Mouse (Mus musculus) CD8-positive naive resting alpha-beta T cell, adult 2 months (primary cell): ENCODE measurements around the gene Gm36864.
A peak's percentile ranks its signal among the peaks of the same experiment; 100 is the strongest.
"Not testable (repeated sequence)": the region's sequence is repeated elsewhere in the genome, so short reads cannot be mapped to it uniquely, and the experiment has no call there.

Source experiments
- DNase-seq, 2 experiments: peaks; one replicate each; pipeline ENCODE4 v3.0.0; 2022; ENCODE audit warnings: low read depth in 2 of 2, low spot score in 2 of 2

Gene Gm36864

DNA sequence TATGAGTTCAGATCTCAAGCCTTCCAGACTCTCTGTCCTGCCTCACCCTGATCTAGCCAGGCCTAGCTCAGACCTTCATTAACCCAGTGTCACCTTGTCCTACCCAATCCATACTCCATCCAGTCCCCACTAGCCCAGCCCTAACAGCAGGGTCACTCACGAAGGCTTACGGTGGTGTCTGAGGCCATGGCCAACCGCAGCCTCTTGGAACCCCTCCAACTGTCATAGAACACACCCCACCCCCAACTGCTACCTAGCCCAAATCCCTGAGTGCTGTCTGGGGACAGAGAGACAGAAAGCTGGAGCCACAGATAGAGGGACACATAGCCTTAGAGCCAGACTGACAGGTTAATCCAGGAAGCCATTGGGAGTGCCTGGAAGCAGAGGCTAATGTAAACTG lies at the start of gene Gm36864:
Gene Gm36864 (plus strand): TSS at position 269 of the 400 bp plus-strand sequence.
- no peak for DNase-seq

DNA sequence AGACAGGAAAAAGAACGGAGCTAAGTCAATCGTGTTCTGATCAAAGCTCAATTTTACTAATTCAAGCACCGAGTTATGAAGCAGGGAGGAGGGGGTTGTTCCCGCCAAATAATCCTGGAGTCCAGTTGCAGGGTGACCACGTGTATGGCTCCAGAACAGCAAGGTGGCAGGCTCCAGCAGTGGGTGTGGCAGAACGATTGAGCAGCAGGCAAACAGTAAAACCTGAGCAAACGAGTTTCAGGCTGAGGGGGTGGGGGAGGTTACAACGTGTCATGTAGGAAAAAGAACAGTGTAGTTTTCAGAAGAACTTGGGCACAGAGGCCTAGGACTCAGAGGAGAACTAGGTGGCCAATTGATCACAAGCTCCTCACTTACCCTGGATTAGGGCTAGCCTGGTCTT lies 49.5 kb upstream of the Gm36864 start:
- DNase-seq = not testable (repeated sequence)

DNA sequence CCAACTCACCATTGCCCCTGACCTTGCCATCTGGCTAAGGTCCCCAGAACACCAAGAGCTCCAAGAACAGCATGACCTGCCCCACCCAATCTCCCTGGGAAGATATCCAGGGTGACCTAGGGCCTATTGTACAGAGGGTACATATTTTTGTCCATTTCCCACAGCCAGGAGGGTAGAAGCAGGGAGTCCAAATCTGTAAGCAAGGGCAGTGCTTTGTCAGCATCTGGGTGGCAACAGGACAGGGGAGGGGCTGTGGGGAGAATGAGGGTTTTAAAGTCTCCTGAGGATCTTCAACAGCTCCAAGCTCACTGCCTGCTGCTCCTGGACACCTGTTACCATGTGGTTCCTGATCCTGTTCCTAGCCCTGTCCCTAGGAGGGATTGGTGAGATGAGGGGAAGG lies 48.0 kb upstream of the Gm36864 start, which contains the start of gene Klk1b24:
Gene Klk1b24 (plus strand): TSS at position 301 of the 400 bp plus-strand sequence.
- not testable (repeated sequence) for DNase-seq

DNA sequence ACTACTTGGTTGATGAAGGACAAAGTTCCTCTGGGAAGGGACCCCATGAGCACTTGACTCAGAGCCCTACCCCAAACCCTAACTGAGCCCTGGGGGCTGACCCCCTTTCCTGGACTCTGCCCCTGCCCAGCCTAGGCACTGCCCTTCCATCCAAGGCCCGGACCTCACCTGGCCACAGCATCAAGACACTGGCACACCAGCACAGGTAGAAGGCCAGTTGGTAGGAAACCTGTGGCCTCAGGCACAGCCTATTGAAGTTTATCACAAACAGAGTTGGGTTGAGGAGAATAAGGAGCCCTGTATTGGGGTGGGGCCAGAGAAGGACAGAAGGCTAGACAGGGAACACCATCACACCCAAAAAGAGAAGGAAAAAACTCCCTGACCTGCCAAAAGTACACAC lies 42.5 kb upstream of the Gm36864 start:
- not testable (repeated sequence) for DNase-seq

DNA sequence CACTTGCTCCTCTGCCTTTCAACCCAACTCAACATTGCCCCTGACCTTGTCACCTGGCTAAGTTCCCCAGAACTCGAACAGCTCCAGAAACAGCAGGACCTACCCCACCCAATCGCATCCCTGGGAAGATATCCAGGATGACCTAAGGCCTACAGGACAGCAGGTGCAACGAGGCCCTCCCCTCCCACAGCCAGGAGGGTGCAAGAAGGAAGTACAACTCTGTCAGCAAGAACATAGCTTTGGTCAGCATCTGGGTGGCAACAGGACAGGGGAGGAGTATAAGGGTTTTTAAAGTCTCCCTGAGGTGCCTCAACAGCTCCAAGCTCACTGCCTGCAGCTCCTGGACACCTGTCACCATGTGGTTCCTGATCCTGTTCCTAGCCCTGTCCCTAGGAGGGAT lies 38.1 kb upstream of the Gm36864 start, which contains the start of gene Klk1b3:
Gene Klk1b3 (plus strand): TSS at position 301 of the 400 bp plus-strand sequence.
- no peak for DNase-seq

DNA sequence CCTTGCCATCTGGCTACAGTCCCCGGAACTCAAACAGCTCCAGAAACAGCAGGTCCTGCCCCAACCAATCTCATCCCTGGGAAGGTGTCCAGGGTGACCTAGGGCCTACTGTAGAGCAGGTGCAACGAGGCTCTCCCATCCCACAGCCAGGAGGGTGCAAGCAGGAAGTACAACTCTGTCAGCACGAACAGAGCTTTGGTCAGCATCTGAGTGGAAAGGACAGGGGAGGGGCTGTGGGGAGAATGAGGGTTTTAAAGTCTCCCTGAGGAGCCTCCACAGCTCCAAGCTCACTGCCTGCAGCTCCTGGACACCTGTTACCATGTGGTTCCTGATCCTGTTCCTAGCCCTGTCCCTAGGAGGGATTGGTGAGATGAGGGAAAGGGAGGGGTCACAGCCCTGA lies 28.8 kb upstream of the Gm36864 start, which contains the start of gene Klk1b4:
Gene Klk1b4 (plus strand): TSS at position 301 of the 400 bp plus-strand sequence.
- not testable (repeated sequence) for DNase-seq

DNA sequence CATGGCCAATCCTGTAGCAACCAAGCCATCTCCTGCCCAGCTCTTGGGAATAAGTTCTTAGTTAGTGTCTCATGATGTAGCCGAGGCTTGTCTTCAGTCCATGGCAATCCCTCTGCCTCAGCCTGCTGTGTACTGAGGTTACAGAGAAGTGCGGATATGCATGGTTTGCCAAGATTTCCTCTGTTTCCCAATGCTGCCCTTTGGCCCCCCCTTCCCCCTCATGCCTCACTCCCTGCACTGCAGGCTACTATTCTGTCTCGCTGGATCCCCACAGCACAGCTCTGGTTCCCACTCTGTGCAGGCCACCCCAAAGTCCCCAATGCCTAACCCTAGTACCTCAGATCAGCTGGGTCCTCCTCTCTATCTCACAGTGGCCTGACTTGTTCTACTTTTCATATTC lies 27.7 kb upstream of the Gm36864 start:
- no peak for DNase-seq

DNA sequence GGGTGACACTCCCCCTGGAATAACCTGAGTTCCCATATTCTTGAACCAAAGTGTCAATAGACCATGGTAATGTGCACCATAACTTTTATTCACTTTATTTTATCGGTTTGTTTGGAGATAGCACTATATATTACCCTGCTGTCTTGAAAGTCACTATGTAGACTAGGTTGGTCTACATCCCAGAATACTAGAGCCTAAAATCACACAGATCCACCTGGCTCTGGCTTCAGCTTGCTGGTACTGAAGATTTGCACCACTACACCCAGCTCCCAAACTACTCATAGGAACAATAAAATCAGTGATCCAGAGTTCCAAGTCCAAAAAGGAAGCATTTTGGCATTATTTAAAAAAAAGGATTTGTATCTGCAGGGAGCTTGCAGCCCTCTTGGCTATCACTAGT lies 20.3 kb upstream of the Gm36864 start, which contains the start of gene Klk1b5:
Gene Klk1b5 (plus strand): TSS at position 301 of the 400 bp plus-strand sequence.
- no peak for DNase-seq

DNA sequence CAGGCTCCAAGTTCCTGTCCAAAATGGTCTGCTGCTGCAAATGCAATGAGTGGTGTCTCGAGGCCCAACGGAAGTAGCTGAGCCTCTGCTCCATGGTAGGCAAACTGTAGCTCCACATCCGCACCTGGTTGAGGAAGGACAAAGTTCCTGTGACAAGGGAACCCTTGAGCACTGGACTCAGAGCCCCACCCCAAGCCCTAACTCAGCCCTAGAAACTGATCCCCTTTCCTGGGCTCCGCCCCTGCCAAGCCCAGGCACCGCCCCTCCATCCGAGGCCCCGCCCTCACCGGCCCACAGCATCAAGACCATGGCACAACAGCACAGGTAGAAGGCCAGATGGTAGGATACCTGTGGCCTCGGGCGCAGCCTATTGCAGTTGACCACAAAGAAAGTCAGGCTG lies 14.4 kb upstream of the Gm36864 start:
- not testable (repeated sequence) for DNase-seq

DNA sequence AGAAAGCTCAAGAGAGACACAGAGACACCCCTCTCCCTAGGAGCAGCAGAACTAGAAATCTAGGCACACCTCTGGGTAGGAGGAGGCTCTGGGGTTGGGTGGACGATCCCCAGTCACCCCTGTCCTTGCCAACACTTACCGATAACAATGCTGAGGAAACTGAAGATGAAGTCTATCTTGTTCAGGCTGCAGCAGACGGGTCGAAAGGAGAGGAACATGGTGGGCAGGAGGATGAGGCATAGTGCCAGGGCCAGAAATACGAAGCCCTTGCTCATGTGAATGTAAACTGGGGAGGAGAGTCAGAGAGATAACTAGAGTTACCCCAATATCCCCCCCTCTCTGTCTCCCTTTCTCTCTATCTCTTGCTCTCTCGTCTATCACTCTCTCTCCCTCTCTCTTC lies 13.6 kb upstream of the Gm36864 start:
- DNase-seq = not testable (repeated sequence)

DNA sequence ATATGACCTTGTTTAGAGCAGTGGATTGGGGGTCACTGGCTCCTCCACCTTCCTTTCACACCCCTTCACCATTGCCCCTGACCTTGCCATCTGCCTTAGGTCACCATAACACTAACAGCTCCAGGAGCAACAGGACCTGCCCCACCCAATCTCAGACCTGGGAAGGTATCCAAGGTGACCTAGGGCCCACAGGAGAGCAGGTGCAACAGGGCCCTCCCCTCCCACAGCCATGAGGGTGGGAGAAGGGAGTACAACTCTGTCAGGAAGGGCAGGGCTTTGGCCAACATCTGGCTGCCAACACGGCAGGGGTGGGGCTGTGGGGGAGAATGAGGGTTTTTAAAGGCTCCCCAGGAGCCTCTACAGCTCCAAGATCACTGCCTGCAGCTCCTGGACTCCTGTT lies 10.9 kb upstream of the Gm36864 start, which contains the start of gene Klk1:
Gene Klk1 (plus strand): TSS at position 285 of the 400 bp plus-strand sequence.
- DNase-seq = no peak

DNA sequence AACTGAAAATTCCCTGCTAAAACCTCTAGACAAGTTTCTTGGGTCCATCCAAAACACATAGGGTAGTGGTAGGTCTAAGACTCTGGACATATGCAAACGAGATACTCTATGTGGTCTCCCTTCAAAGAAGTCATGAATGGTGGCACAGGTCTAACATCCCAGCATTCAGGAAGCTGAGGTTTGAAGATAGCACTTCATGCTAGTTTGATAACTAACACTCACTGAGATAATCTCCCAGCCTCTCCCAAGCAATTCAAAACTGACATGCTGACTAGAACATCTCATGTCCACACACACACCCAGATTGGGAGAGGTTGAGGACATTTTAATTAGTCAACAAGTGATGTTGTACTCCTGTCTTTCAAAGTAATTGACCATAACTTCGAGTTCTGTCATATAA lies 3.9 kb downstream of the Gm36864 start:
- DNase-seq = no peak

DNA sequence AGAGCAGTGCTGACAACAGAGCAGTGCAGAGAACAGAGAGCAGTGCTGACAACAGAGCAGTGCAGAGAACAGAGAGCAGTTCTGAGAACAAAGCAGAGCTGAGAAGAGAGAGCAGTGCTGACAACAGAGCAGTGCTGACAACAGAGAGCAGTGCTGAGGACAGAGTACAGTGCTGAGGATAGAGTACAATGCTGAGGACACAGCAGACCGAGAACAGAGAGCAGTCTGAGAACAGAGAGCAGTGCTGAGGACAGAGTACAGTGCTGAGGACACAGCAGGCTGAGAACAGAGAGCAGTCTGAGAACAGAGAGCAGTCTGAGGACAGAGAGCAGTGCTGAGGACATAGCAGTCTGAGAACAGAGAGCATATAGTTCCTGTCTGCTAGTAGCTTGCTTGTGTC lies 4.7 kb downstream of the Gm36864 start:
- DNase-seq = no peak

DNA sequence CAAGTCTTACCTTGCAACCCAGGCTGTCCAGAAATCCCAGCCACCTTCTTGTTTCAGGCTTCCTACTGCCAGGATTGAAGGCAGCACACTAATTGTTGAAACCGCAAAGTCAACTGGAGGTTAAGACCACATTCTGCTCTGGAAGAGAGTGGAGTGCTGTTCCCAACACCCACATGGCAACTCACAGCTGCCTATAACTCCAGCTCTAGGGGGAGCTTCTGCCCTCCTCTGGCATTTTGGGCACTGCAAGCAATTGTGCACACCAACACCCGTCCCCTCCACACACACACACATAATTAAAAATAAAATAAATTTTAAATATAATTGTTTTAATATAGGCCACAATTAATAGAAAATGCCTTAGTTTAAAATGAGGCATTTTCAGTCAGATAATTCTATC lies 5.2 kb downstream of the Gm36864 start:
- no peak for DNase-seq

DNA sequence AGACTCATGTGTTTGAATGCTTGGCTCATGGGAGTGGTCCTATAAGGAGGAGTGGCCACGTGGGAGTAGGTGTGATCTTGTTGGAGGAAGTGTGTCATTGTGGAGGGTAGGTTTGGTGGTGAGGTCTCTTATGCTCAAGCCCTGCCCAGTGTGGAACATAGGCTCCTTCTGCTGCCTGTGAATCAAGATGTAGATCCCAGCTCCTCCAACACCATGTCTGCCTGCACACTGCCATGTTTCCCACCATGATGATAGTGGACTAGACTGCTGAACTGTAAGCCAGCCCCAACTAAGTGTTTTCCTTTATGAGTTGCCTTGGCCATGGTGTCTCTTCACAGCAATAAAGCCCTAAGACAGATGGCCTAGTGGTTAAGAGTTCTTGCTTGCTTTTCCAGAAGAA lies 8.1 kb downstream of the Gm36864 start:
- no peak for DNase-seq

DNA sequence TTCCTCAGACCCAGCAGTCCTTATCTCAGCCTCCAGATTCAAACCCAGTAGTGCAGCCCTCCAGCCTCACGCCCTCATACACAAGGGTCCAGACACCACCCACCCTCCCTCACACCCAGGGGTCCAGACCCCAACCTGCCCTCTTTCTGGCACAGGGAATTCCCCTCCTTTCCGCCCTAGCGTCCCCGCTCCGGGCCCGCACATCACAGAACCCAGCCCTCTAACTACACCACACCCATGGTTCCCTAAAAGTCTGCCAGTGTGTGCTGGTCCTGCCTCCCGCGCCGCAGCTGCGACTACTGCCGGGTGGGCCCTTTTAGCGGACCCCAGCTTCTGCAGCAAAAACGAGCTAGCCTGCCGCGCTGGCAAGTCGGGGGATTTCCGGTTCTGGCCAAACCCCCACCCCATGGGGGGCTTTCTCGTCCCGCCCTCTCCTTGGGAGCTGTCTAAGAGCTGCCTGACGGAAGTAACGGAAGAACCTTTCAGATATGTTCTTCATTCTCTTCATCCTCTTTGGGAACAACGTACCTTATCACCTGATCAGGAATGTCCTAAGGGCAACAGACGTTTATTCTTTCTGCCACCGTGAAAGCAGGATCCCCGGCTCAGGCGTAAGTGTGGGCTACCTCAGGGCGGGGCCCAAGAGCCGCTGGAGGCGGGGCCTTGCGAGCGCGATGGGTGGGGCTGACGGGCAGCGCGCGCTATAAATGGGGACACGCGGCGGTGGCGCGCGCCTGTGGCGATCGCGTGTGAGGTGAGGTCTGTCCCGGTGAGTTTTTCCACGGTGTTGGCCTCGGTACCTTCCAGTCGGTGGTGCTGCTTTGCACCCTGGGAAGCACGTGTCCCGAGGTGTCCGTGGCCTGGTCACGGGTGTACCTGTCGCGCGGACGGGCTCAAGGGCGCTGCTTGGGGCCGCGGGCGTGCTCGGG lies 10.3 kb downstream of the Gm36864 start, which contains the start of the genes 1700028J19Rik and 2410002F23Rik:
Gene 1700028J19Rik (minus strand): TSS at position 641 of the 929 bp plus-strand sequence.
Gene 2410002F23Rik (plus strand): TSS at position 668 of the 929 bp plus-strand sequence.
- DNase-seq = peak; percentile 90 to 94

DNA sequence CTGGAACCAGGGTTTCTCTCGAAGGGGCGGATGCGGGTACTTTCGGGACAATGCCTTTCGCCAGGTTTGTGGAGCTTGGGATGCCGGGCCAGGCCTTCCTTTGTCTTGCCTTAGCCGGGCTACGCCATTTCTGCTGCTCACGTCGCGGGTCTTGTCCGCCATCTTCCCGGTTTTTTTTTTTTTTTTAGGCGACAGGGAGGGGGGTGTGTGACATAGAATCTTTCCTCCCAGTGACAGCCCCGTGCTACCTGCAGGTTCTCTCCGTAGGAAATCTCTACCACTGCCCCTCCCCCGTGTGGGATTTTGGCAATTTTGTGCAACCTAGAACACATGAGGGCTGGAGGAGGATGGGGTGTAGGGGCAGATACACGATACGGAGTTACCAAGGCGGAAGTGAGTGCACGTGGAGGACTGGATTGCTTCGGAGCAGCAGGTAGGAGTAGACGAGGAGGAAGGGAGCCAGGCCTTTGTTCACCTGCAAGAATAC lies 11.1 kb downstream of the Gm36864 start:
- DNase-seq = peak in 1 of 2 experiments; percentile 48

DNA sequence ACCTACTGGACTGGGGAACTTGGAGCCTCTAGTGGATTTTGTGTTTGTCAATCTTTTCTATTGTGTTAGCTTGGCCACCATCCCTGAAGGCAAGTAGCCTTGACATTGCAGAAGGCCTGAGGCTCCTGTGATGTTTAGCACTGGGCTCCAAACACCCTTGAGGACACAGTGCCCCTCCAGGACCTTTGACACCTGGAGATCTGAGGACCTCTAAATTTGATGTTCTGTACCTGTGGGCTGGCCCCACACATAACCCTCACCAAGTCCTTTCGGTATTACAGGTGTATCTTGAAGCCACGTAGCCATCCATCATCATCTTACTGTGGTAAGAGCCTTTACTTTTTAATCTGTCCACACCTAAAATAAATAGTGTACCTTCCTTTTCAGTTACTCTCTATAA lies 12.0 kb downstream of the Gm36864 start:
- DNase-seq = no peak

DNA sequence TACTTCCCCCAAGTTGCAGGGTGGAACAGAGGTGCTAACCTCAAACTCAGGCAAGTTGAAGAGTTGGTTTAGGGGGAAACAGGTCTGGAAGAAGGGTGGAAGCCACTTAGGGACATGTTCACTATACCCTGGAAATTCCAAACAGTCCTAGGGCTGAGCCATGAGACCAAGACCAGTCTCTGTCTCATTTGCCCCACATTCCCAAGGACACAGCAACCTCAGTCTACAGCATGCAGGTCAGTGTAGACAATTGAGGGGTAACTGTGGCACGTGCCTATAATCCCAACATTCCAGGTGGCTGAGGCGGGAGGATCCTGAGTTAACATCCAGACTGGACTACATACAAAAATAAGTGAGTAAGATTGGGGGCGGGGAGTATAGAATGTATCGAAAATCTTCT lies 13.3 kb downstream of the Gm36864 start:
- no peak for DNase-seq

DNA sequence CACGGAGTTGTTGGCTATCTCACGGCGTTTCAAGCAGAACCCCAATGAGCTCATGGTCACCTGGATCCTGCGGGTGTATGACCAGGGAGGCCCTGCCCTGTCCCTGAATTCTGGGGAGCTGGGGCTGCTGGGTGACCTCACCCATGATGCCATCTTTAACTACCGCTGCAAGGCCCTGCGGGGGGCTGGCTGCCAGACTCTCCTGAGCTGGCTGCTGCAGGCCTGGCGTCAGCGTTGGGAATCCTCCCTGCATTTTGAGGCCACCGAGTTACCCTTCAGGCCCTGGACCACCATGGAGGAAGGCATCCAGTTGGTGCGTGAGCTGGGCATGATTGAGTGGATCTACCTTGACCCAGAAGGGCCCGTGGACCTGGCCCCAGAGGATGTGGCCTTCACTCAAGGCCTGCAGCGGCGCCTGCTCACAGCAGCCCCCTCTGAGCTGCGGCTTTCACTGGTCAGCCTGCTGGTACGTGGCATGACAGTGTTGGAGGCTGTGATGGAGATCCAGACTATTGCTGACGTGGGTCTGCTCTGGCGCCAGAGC lies 14.8 kb downstream of the Gm36864 start:
- not testable (repeated sequence) for DNase-seq

DNA sequence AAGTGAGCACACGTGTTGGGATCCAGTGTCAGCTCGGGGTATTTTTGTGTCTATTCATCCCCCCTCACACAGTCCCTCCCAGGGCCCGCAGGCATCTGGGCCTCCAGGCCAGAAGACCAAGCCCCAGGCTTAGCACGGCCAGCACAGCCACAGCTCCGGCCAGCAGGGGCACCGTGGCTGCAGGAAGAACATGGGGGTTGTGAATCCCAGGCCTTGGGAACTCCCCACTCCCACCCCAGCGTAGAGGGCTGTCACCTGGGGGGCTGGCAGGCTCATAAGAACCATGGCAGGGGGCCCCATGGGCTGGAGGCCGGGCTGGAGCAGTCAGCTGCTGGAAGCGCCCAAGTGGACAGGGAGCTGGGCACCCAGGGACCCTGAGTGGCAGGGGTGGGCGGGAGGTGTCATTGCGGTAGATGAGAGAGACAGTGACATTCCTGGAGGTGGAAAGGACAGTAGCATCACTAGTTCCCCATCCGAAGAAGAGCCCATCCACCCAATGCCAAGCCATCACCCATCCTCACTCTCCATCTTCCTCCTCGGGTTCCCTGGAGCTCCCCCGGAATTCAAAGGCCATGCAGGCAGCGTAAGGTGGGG lies 17.1 kb downstream of the Gm36864 start:
- no peak for DNase-seq
